Mouse (Mus musculus) lung, adult 2 months (tissue): Measurements from ENCODE around the gene Abcb1b.

ENCODE experiments used
- CTCF ChIP-seq: fragments of 200-500 bp; IDR thresholded peaks from 2 replicates; pipeline ENCODE4 v1.5.1; 2011; ENCODE audit warnings: mild to moderate bottlenecking, low read length, control low read depth; ENCODE audit not compliant: insufficient read depth
- POLR2A ChIP-seq: fragments of 200-500 bp; IDR thresholded peaks from 2 replicates; pipeline ENCODE4 v1.6.1; 2011; ENCODE audit warnings: low read depth, mild to moderate bottlenecking, control low read depth, low read length, borderline replicate concordance; ENCODE audit errors: extremely low read depth

GRCm38 (mm10) chr5:8805742-8806141 is 7.8 kb downstream of the Abcb1b start:
- TF ChIP-seq CTCF (no peak), POLR2A (no peak)
